Mouse (Mus musculus): ENCODE data around the gene Polr2e. TPM values are rescaled to one million over a fixed set of nuclear protein-coding genes. Genes with fewer than 3 reads are reported as not detected.
"Not testable (repeated sequence)": the region's sequence is repeated elsewhere in the genome, so short reads cannot be mapped to it uniquely, and the experiment has no call there.

Polr2e gene
- polyA plus RNA-seq, 1 experiment from 2014 or later, result 141 TPM

DNA sequence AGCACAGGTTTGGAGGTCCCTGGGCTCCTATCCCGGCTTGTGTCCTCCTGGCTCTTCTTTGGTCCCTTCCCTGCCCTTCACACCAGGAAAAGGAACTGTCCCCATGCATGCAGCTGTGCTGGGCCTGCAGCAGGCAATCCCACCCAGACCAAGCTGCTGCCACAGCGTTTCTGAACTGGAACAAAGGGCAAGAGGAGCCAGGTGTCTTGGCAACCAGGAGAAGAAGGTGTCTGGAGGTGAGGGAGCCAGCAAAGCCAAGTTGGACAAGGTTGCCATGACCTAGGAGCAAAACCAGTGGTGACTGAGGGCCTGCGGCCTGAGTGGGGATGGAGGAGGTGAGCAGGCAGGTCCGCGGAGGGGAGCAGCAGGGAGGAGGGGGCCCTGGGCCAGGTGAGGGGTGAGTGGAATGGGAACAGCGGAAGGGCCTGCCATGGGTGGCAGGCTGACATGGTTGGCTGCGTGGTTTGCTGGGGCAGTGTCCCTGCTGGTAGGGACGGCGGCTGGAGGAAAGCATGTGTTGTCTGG lies 7.5 kb upstream of the Polr2e start, which contains the start of gene Gpx4:
Gene Gpx4, plus strand, starts transcription at position 126 of the 525 bp plus-strand sequence.
- Histone ChIP-seq H3K9ac (ENCODE audit: low read depth, low read length) (0 out of 2 replicates have a peak within 1 kb of the TSS, but pooled peaks have one; percentile 9), H3K4me3 (ENCODE audit: low read length) (no peak within 1 kb of the TSS), H3K4me2 (ENCODE audit: low read length) (no peak within 1 kb of the TSS), H3K36me3 (ENCODE audit: control insufficient read depth, insufficient read depth, low read length) (no peaks in the 10 kb centered on the region), H3K9me3 (ENCODE audit: control insufficient read depth, low read length) (no peaks in the 10 kb centered on the region), H3K4me1 (ENCODE audit: control insufficient read depth, insufficient read depth, low read depth, low read length) (no peaks in the 10 kb centered on the region; the same call in 1 of the 2 replicates), H3K27ac (ENCODE audit: low read depth, low read length) (no peak within 1 kb of the TSS), H3K27me3 (replicated peaks; ENCODE audit: control insufficient read depth, insufficient read depth, low read length) (no peaks in the 10 kb centered on the region)
- WGBS, result 37% methylated on average over 9 of the region's 9 CpGs
- ATAC-seq, result no peak

DNA sequence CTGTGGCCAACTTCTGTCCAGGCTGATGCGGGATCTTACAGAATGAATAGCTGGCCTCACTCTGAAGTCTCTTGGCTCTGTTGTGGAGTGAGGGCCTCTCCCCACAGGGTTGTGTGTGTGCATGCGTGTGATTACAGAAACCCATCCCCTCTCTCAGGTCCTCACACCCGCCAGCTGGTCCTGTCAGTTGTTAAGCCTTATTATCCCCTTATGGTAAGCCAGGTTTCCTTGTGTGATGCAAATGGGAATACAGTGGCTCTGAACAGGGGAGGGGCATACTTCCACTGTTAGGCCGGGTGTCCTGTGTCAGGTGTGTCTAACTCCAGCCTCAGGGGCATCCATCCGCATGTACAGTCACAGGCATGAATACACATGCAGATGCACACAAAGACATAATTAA lies 6.2 kb upstream of the Polr2e start:
- H3K36me3 ChIP-seq (ENCODE audit: control insufficient read depth, insufficient read depth, low read length), result no peaks in the 10 kb centered on the region
- H3K27me3 ChIP-seq (replicated peaks; ENCODE audit: control insufficient read depth, insufficient read depth, low read length), result no peaks in the 10 kb centered on the region
- H3K9me3 ChIP-seq (ENCODE audit: control insufficient read depth, low read length), result no peaks in the 10 kb centered on the region
- WGBS, result 68% methylated on average over 5 of the region's 5 CpGs
- H3K9ac ChIP-seq (ENCODE audit: low read depth, low read length), result no peak overlapping the region
- no peak overlapping the region for H3K4me2 ChIP-seq (ENCODE audit: low read length)
- no peaks in the 10 kb centered on the region; the same call in 1 of the 2 replicates for H3K4me1 ChIP-seq (ENCODE audit: control insufficient read depth, insufficient read depth, low read depth, low read length)
- no peak for ATAC-seq
- no peak overlapping the region for H3K27ac ChIP-seq (ENCODE audit: low read depth, low read length)
- no peak overlapping the region for H3K4me3 ChIP-seq (ENCODE audit: low read length)

DNA sequence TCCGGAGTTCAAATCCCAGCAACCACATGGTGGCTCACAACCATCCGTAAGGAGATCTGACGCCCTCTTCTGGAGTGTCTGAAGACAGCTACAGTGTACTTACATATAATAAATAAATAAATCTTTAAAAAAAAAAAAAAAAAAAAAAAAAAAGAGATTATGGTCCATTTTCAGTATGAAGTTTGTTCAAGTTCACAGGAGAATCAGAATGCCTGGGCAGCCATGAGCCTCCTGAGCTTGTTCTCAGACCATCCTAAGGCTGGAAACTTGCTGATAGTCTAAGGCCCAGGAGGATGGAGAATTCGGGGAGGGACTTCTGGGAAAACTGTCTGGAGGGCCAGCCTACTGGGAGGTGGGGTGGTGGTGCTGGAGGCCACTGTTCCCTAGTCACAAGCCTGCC lies 5.8 kb upstream of the Polr2e start:
- H3K9ac ChIP-seq (ENCODE audit: low read depth, low read length); H3K4me2 ChIP-seq (ENCODE audit: low read length); H3K9me3 ChIP-seq (ENCODE audit: control insufficient read depth, low read length); H3K27me3 ChIP-seq (replicated peaks; ENCODE audit: control insufficient read depth, insufficient read depth, low read length); H3K4me1 ChIP-seq (ENCODE audit: control insufficient read depth, insufficient read depth, low read depth, low read length); H3K4me3 ChIP-seq (ENCODE audit: low read length); H3K36me3 ChIP-seq (ENCODE audit: control insufficient read depth, insufficient read depth, low read length); H3K27ac ChIP-seq (ENCODE audit: low read depth, low read length); ATAC-seq: not testable (repeated sequence)
- 89% methylated on average over 2 of the region's 4 CpGs for WGBS

DNA sequence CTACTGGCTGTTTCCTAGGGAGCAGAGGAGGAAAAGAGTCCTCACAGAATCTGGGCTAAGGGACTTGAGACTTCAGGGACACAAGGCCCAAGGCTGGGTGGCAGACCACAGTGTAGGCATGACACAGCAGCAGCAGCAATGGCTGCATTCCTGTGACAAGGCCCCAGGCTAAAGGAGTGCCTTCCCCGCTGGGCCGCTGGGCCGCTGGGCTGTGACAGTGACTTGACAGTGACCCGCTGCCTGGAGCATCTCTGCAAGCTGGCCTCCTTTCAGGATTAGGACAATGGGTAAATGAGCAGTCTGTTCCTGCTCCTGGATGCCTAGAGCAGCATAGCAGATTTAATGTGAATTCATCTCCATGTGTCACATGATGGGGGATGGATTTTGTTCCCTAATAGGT lies 4.5 kb upstream of the Polr2e start:
- H3K4me1 ChIP-seq (ENCODE audit: control insufficient read depth, insufficient read depth, low read depth, low read length), result no peaks in the 10 kb centered on the region; the same call in 1 of the 2 replicates
- H3K4me2 ChIP-seq (ENCODE audit: low read length), result no peak overlapping the region
- no peak overlapping the region for H3K9ac ChIP-seq (ENCODE audit: low read depth, low read length)
- no peaks in the 10 kb centered on the region for H3K9me3 ChIP-seq (ENCODE audit: control insufficient read depth, low read length)
- no peak for ATAC-seq
- H3K36me3 ChIP-seq (ENCODE audit: control insufficient read depth, insufficient read depth, low read length), result no peaks in the 10 kb centered on the region
- H3K27ac ChIP-seq (ENCODE audit: low read depth, low read length), result peak overlapping the region; percentile 51; the same call in 1 of the 2 replicates
- H3K27me3 ChIP-seq (replicated peaks; ENCODE audit: control insufficient read depth, insufficient read depth, low read length), result no peaks in the 10 kb centered on the region
- 32% methylated on average over 4 of the region's 4 CpGs for WGBS
- H3K4me3 ChIP-seq (ENCODE audit: low read length), result no peak overlapping the region

DNA sequence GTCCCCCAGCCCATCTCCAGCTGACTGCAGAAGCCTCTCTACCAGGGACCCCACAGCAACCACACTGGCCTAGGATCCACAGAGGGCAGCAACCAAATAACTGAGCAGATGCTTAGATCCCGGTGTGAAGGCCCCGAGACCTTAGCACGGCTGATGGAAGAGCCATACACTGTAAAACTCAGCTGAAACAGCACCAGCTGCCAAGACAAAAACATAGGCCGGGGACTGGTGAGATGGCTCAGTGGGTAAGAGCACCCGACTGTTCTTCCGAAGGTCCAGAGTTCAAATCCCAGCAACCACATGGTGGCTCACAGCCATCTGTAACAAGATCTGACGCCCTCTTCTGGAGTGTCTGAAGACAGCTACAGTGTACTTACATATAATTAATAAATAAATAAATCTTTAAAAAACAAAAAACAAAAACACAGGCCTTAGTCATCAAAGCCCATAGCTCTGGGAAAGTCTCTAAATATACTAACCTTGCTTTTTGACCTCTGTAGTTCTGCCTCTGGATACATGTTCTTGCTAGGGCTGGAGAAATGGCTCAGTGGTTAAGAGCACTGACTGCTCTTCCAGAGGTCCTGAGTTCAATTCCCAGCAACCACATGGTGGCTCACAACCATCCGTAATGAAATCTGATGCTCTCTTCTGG lies 1.9 kb upstream of the Polr2e start:
- H3K9ac ChIP-seq (ENCODE audit: low read depth, low read length); ATAC-seq: not testable (repeated sequence)
- 90% methylated on average over 8 of the region's 8 CpGs for WGBS

DNA sequence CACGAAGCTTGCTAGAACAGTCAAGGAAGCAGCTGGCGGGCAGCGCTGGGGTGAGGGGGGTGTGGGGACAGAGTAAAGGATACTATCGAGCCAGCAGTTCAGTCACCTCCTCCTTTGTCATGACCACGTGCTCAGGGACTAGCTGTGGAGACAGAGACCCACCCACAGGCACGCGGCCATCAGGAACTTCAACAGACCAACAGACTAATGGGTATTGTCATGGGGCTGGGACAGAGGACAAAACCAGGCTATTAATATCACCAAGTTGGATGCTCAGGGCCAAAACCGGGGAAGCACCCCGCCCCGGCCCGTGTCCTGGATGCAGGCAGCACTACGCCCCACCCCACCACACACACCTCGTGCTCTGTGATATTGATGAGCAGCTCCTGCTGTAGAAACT lies 2.8 kb downstream of the Polr2e start:
- 94% methylated on average over 13 of the region's 13 CpGs for WGBS

More for the DNA sequence above, 1.9 kb upstream of the Polr2e start:
- not testable (repeated sequence) for H3K4me3 ChIP-seq (ENCODE audit: low read length); H3K36me3 ChIP-seq (ENCODE audit: control insufficient read depth, insufficient read depth, low read length); H3K9me3 ChIP-seq (ENCODE audit: control insufficient read depth, low read length); H3K27me3 ChIP-seq (replicated peaks; ENCODE audit: control insufficient read depth, insufficient read depth, low read length); H3K4me2 ChIP-seq (ENCODE audit: low read length); H3K27ac ChIP-seq (ENCODE audit: low read depth, low read length)
- peaks cover 14% of the 10 kb centered on the region for H3K4me1 ChIP-seq (ENCODE audit: control insufficient read depth, insufficient read depth, low read depth, low read length)

DNA sequence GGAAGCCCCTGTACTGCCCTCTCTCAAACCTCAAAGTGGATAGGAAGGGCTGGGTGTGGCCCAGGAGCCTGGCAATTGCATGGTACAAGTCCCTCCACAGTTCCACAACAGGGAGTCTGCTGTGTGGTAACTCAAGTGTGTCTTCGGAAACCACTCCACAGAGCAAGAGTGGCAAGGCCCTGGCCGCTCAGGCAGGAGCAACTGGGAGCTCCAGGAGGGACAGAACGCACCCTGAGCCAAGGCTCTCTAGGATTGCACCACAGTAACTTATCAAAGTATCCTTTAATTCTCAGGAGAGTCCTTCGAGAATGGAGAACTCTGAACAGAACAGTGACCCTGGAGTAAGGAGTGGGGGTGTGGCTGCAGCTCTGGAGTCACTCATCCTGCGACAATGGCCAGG lies 3.9 kb downstream of the Polr2e start:
- no peak for ATAC-seq
- Histone ChIP-seq H3K9me3 (ENCODE audit: control insufficient read depth, low read length) (no peaks in the 10 kb centered on the region), H3K4me3 (ENCODE audit: low read length) (no peak overlapping the region), H3K9ac (ENCODE audit: low read depth, low read length) (no peak overlapping the region), H3K4me1 (ENCODE audit: control insufficient read depth, insufficient read depth, low read depth, low read length) (peaks cover 14% of the 10 kb centered on the region), H3K27me3 (replicated peaks; ENCODE audit: control insufficient read depth, insufficient read depth, low read length) (no peaks in the 10 kb centered on the region), H3K27ac (ENCODE audit: low read depth, low read length) (no peak overlapping the region), H3K36me3 (ENCODE audit: control insufficient read depth, insufficient read depth, low read length) (peaks cover 25% of the 10 kb centered on the region), H3K4me2 (ENCODE audit: low read length) (no peak overlapping the region)
- 95% methylated on average over 5 of the region's 5 CpGs for whole genome bisulfite sequencing

More for the DNA sequence above, 2.8 kb downstream of the Polr2e start:
- H3K27ac ChIP-seq (ENCODE audit: low read depth, low read length), result no peak overlapping the region
- peaks cover 25% of the 10 kb centered on the region for H3K36me3 ChIP-seq (ENCODE audit: control insufficient read depth, insufficient read depth, low read length)
- no peak overlapping the region for H3K4me3 ChIP-seq (ENCODE audit: low read length)
- peaks cover 14% of the 10 kb centered on the region for H3K4me1 ChIP-seq (ENCODE audit: control insufficient read depth, insufficient read depth, low read depth, low read length)
- H3K9ac ChIP-seq (ENCODE audit: low read depth, low read length), result no peak overlapping the region
- no peak overlapping the region for H3K4me2 ChIP-seq (ENCODE audit: low read length)
- ATAC-seq, result no peak
- no peaks in the 10 kb centered on the region for H3K27me3 ChIP-seq (replicated peaks; ENCODE audit: control insufficient read depth, insufficient read depth, low read length)
- H3K9me3 ChIP-seq (ENCODE audit: control insufficient read depth, low read length), result no peaks in the 10 kb centered on the region

DNA sequence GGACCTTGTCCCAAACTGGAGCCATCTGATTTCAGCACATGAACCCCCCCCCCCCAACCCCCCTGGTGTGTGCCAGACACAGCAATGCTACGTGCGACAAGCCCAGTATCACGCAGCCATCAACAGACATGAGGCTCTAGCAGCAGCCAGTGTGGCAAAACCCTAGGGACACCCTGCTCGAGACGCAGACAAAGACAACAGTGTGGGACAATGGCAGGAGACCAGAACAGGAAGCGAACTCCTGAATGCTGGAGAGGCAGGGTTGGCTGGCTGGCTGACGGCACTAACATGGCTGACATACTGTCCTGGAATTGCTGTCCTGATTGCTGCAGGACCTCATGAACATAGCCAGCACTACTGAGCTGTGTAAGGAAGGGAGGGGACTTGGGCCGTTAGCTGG lies 4.4 kb downstream of the Polr2e start:
- 69% methylated on average over 8 of the region's 8 CpGs for whole genome bisulfite sequencing
- H3K9ac ChIP-seq (ENCODE audit: low read depth, low read length), result no peak overlapping the region
- no peaks in the 10 kb centered on the region for H3K27me3 ChIP-seq (replicated peaks; ENCODE audit: control insufficient read depth, insufficient read depth, low read length)
- no peak overlapping the region for H3K27ac ChIP-seq (ENCODE audit: low read depth, low read length)
- H3K9me3 ChIP-seq (ENCODE audit: control insufficient read depth, low read length), result no peaks in the 10 kb centered on the region
- peaks cover 14% of the 10 kb centered on the region for H3K4me1 ChIP-seq (ENCODE audit: control insufficient read depth, insufficient read depth, low read depth, low read length)
- no peak overlapping the region for H3K4me3 ChIP-seq (ENCODE audit: low read length)
- no peak for ATAC-seq
- H3K36me3 ChIP-seq (ENCODE audit: control insufficient read depth, insufficient read depth, low read length), result peaks cover 25% of the 10 kb centered on the region
- H3K4me2 ChIP-seq (ENCODE audit: low read length), result no peak overlapping the region

DNA sequence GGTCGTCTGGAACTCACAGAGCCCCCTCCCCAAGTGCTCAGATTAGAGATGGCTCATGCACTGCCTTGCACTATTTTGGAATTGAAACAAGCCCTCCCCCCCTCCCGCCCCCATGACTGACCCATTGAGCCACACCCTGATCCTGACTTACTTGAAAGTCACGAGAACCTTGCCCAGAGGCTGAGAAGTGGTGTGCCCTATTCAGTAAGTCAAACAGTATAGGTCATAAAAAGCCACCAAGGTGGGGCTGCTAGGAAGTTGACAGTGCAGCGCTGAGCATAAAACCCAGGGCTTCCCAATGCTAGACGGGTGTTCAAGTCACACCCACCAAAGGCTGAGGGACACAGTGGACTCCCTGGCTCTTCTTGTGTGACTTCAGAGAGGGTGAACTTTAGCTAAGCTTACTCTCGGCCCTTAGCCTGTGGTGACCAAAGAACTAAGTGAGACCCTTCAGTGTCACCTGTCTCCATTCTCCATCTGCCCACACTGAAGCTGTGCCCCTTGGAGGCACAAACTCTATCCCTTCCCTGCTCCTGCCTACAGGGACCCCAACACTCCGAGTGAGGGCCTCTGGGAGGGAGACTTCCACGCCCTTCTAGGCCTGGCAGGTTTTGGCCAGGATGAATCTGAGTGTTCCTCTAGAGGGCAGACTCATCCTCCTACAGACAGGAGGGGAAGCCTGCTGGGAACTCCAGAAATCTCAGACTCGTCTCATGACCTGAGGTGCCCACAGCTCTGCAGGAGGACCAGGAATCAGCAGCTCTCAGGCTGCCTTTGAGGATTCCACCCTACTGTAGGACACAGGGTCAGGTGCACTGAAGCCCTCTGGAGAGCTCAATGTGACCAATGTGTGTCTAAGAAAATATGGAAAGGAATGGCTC lies 5.8 kb downstream of the Polr2e start:
- H3K4me3 ChIP-seq (ENCODE audit: low read length), result no peak overlapping the region
- H3K9me3 ChIP-seq (ENCODE audit: control insufficient read depth, low read length), result no peaks in the 10 kb centered on the region
- WGBS, result 56% methylated on average over 9 of the region's 9 CpGs
- ATAC-seq, result no peak
- no peaks in the 10 kb centered on the region for H3K27me3 ChIP-seq (replicated peaks; ENCODE audit: control insufficient read depth, insufficient read depth, low read length)
- peaks cover 11% of the 10 kb centered on the region for H3K4me1 ChIP-seq (ENCODE audit: control insufficient read depth, insufficient read depth, low read depth, low read length)
- no peak overlapping the region for H3K27ac ChIP-seq (ENCODE audit: low read depth, low read length)
- peaks cover 25% of the 10 kb centered on the region for H3K36me3 ChIP-seq (ENCODE audit: control insufficient read depth, insufficient read depth, low read length)
- H3K4me2 ChIP-seq (ENCODE audit: low read length), result no peak overlapping the region
- H3K9ac ChIP-seq (ENCODE audit: low read depth, low read length), result no peak overlapping the region

Data from hindbrain, embryonic 16.5 days (tissue).